Mouse (Mus musculus): Measurements from ENCODE around the gene CT030661.1. TPM values are rescaled to one million over a fixed set of nuclear protein-coding genes. Genes with fewer than 3 reads are reported as not detected.

The CT030661.1 gene
- 9.2 and 9.7 TPM in 2 replicates for polyA plus RNA-seq (2015; fragmentation: Nextera tagmentation; extraction: Ambion mirVana)

DNA sequence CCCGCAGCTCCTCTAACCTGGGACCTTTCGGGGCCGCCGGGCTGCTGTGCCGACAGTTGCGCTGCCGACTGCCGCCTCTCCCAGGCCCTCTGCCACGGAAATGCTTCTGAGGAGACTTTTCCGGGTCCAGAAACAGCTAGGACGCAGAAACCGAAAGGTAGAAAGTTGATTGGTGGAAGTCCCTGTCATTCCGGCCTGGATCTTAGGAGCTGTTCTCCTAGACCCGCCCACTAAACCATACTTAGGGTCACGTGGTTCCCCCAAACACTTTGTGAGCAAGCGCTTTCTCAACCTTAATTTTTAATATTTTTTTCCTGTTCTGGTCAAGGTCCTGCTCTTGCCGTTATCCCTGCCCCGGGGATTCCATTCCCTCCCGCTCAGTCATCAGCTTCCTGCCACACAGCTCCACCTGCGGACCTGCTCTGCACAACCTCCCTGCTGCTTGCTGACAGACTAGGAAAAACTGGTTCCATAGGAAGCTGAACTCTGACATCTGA, at the start of gene CT030661.1:
TSS of gene CT030661.1 (minus strand) at position 108 of the 497 bp plus-strand sequence.

DNA sequence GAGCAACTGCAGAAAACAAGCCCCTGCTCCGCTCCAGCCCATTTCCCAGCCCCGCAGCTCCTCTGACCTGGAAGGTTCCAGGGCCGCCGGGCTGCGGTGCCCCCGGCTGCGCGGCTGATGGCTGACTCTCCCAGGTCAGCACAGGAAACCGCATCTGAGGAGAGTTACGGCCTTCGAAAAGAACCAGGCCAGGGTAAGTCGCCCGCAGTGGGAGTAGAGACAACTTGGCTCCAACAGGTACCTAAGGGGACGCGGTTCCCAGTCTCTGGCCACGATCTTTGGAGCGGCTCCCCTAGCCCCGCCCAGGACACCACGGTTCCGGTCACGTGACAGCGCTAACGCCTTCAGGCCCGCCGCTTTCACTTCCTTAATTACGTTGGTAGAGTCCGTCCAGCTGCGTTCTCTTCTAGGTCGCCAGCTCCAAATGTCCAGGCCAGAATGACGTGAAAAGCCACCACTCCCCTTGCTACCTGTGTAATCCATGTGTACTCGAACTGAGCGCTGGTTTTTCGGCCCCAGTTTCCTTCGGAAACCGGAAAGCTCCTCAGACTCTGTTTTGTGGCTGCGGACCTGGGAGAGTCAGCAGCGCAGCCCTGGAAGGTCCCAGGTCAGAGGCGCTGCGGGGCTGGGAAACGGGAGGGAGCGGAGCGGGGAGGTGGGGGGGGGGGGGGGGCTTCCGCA, 46.6 kb upstream of the CT030661.1 start, which contains the start of the genes Zfp944 and Zfp758:
TSS of gene Zfp944 (minus strand) at position 300 of the 681 bp plus-strand sequence.
TSS of gene Zfp758 (plus strand) at position 353 of the 681 bp plus-strand sequence.

Other genes with a start within 250 kb of the CT030661.1 start
- gene Zfp947, start 148.6 kb downstream of the CT030661.1 start, polyA plus RNA-seq (2015; fragmentation: Nextera tagmentation; extraction: Ambion mirVana) = 0.83 and 1.0 TPM in 2 replicates
- gene Zfp994, start 89.2 kb downstream of the CT030661.1 start, polyA plus RNA-seq (2015; fragmentation: Nextera tagmentation; extraction: Ambion mirVana) = 2.4 and 3.0 TPM in 2 replicates
- 8.2 TPM in 2 replicates for gene Zfp944, start 46.6 kb upstream of the CT030661.1 start, polyA plus RNA-seq (2015; fragmentation: Nextera tagmentation; extraction: Ambion mirVana)
- gene Zfp758, start 46.6 kb upstream of the CT030661.1 start, polyA plus RNA-seq (2015; fragmentation: Nextera tagmentation; extraction: Ambion mirVana) = 8.0 and 8.4 TPM in 2 replicates
- 23.3 and 23.5 TPM in 2 replicates for gene Zfp946, start 109.4 kb upstream of the CT030661.1 start, polyA plus RNA-seq (2015; fragmentation: Nextera tagmentation; extraction: Ambion mirVana)